Mouse (Mus musculus): ENCODE results near the gene Sap18b.
"Not testable (repeated sequence)": the region's sequence is repeated elsewhere in the genome, so short reads cannot be mapped to it uniquely, and the experiment has no call there.

Sap18b gene

GRCm38 (mm10) chr8:95822699-95823098 is 2.4 kb upstream of the Sap18b start:
- no peak for DNase-seq

GRCm38 (mm10) chr8:95830144-95830543 is 5.0 kb downstream of the Sap18b start:
- no peak for DNase-seq

GRCm38 (mm10) chr8:95832603-95833434 is 7.7 kb downstream of the Sap18b start:
- peak; percentile 90 to 91 for DNase-seq

GRCm38 (mm10) chr8:95833435-95833984 is 8.4 kb downstream of the Sap18b start:
- DNase-seq, result peak; percentile 31 to 54

GRCm38 (mm10) chr8:95835891-95836290 is 10.7 kb downstream of the Sap18b start:
- no peak for DNase-seq

- DNase-seq, result no peak
Measured at GRCm38 (mm10) chr8:95837266-95837665, 12.1 kb downstream of the Sap18b start.

- no peak for DNase-seq
Measured at GRCm38 (mm10) chr8:95839289-95839688, 14.1 kb downstream of the Sap18b start.

GRCm38 (mm10) chr8:95841436-95841835 is 16.3 kb downstream of the Sap18b start:
- DNase-seq, result no peak

GRCm38 (mm10) chr8:95843968-95844367 is 18.8 kb downstream of the Sap18b start:
- no peak for DNase-seq

- DNase-seq, result no peak
Measured at GRCm38 (mm10) chr8:95845026-95845425, 19.9 kb downstream of the Sap18b start.

GRCm38 (mm10) chr8:95848061-95848551 is 23.0 kb downstream of the Sap18b start:
- DNase-seq, result no peak

- no peak for DNase-seq
Measured at GRCm38 (mm10) chr8:95848734-95849464, 23.8 kb downstream of the Sap18b start.

- no peak for DNase-seq
Measured at GRCm38 (mm10) chr8:95850326-95850725, 25.2 kb downstream of the Sap18b start.

GRCm38 (mm10) chr8:95852290-95852689 is 27.1 kb downstream of the Sap18b start:
- DNase-seq, result peak; percentile 14 to 24

GRCm38 (mm10) chr8:95853102-95853843 is 28.1 kb downstream of the Sap18b start, which contains the start of gene Slc38a7:
Slc38a7 (minus strand) TSS chr8:95853539.
- peak; percentile 71 to 82 for DNase-seq

GRCm38 (mm10) chr8:95854174-95854573 is 29.0 kb downstream of the Sap18b start:
- no peak for DNase-seq

- not testable (repeated sequence) for DNase-seq
Measured at GRCm38 (mm10) chr8:95863761-95864440, 38.8 kb downstream of the Sap18b start.

- not testable (repeated sequence) for DNase-seq
Measured at GRCm38 (mm10) chr8:95864851-95865250, 39.7 kb downstream of the Sap18b start.

- DNase-seq, result no peak
Measured at GRCm38 (mm10) chr8:95871690-95872089, 46.5 kb downstream of the Sap18b start.

- DNase-seq, result no peak
Measured at GRCm38 (mm10) chr8:95875270-95875669, 50.1 kb downstream of the Sap18b start.
